Mouse (Mus musculus) bone marrow, adult 2 months (tissue): ENCODE data around the gene Phxr2.

ENCODE experiments used
- CTCF ChIP-seq: fragments of 200-500 bp; IDR thresholded peaks from 2 replicates; pipeline ENCODE4 v1.5.1; 2011; ENCODE audit warnings: low read length, control low read depth; ENCODE audit not compliant: control insufficient read depth, insufficient read depth
- POLR2A ChIP-seq: fragments of 200-500 bp; IDR thresholded peaks from 2 replicates; pipeline ENCODE4 v1.6.1; 2011; ENCODE audit warnings: low read depth, mild to moderate bottlenecking, control low read depth, low read length, borderline replicate concordance; ENCODE audit not compliant: control insufficient read depth

DNA sequence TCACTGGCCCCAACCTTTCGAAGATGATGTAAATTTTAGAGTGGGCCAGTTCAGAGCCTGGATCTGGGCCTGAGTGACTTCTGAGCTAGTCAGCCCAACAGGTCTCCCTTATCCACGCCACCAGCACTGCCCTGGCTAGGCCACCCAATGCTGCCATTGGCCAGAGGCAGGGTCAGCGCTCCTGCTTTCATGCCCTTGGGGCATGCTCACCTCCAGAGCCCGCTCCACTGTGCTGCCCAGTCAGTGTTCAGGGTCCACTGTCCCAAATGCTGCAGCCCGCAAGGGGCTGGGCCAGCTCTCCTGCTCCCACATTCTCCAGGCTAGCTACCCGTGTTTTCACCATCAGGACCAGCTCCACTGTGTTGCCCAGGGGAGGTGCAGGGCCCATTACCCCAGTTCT lies 23.9 kb upstream of the Phxr2 start:
- TF ChIP-seq CTCF (no peak), POLR2A (no peak)
